Mouse (Mus musculus) B cell, adult 62 days (primary cell): ENCODE results near the gene Smim4. TPM values are rescaled to one million over a fixed set of nuclear protein-coding genes. Genes with fewer than 3 reads are reported as not detected.

ENCODE experiments used
- total RNA-seq: library from RNA; stranded (reverse); gene quantifications from 4 replicates; pipeline ENCODE4 v1.2.4, GENCODE M21; 2023

Smim4 gene
- 15.9 to 25.8 TPM (median 17.4 TPM) in 4 replicates for total RNA-seq

DNA sequence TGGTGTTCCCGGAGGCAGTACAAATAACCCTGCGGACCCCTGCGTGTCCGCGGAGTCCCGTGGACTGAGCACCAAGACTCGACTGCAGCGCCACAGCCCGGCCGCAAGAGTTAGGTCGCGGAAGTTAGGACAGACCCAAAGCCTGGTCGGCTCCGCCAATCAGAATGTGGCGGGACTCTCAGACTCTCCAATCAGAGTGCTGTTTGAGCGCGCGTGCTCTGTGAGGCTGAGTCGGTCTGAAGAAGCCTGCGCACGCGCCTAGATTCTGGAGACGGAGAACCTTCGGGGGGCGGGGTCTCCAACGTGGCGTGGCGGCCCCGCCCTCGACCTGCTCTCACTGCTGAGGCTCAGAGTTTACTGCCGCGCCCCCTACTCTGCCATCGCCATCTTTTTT lies at the start of gene Smim4:
TSS of gene Smim4 (minus strand) at position 131 of the 394 bp plus-strand sequence.

DNA sequence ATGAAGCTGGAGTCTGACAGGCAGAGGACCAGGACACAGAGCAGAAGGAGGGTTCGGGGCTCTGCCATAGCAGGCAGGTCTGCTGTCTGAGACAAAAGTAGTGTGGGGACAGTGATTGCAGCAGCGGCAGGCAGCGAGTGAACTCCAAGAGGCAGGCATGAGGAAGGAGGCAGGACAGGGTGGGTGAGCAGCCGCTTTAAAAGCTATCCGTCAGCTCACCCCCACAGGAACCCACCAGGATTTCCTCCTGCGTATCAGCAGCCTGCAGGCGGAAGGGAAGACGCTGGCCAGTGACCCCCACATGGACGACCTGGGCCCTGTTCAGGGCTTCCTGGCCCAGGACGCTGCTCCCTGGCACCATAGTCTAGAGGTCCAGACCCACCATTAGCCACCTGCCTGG lies 39.7 kb upstream of the Smim4 start, which contains the start of gene Stab1:
TSS of gene Stab1 (minus strand) at position 217 of the 400 bp plus-strand sequence.

DNA sequence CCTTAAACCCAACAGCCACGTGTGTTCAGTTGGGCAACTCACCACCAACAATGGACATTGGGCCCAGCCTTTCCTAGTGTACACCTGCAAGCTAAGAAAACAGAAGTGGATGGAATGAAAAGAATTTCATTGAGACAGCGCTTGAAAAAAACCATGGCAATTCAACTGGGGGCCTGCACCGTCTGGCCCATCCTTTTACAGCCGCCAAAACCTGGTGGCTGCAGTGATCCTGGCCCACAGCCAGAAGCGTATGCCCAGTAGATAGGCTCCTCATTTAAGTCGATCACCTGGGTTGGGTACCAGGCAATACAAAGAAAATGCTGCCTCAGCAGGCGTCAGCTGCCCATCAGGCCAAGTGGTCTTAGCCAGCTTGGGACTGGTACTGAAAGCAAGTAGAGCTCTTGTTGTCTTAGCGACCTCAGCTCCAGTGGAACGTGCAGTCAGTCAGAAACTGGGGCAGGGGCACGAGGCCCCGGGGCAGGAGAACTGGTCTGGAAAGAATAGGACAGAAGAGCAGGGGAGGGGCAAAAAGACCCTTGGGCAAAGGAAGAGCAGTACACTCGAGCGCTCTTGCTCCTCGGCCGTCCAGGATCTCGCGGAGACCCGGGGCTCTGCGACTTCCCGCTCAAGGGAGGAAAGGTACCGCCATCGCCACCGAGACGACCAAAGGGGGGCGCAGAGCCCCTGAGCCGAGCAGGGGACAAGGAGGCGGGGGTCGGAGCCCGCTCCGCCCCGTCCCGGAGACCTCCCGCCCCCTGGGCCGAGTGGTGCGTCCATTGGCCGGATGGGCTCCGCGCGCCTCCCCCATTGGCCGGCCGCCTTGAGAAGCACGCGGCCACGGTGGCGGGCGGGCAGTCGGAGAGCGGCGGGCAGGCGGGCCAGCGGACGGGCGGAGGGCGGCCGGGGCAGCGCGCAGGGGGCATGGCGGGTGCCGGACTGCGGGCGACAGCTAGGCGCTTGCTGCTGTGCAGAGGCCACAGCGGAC lies 1.8 kb upstream of the Smim4 start, which contains the start of gene Nt5dc2:
TSS of gene Nt5dc2 (plus strand) at position 818 of the 985 bp plus-strand sequence.

Other genes starting within 250 kb of the Smim4 start
- 2.1 to 2.7 TPM (median 2.5 TPM) in 4 replicates for gene Mustn1, start 249.8 kb downstream of the Smim4 start, total RNA-seq
- gene Itih4, start 242.5 kb downstream of the Smim4 start, total RNA-seq: 0.26 to 1.0 TPM (median 0.48 TPM) in 4 replicates
- gene Itih3, start 205.2 kb downstream of the Smim4 start, total RNA-seq: not detected in 4 replicates
- not detected in 4 replicates for gene Itih1, start 185.7 kb downstream of the Smim4 start, total RNA-seq
- 5.3 to 9.2 TPM (median 6.0 TPM) in 4 replicates for gene Nek4, start 177.6 kb downstream of the Smim4 start, total RNA-seq
- gene Glt8d1, start 127.6 kb downstream of the Smim4 start, total RNA-seq: 9.7 to 15.3 TPM (median 11.5 TPM) in 4 replicates
- 67.8 to 75.3 TPM (median 71.6 TPM) in 4 replicates for gene Spcs1, start 127.3 kb downstream of the Smim4 start, total RNA-seq
- 76.6 to 84.3 TPM (median 79.4 TPM) in 4 replicates for gene Pbrm1, start 109.8 kb downstream of the Smim4 start, total RNA-seq
- gene Gnl3, start 109.8 kb downstream of the Smim4 start, total RNA-seq: 451 to 493 TPM (median 486 TPM) in 4 replicates
- gene Nt5dc2, start 2.1 kb upstream of the Smim4 start, total RNA-seq: 0.80 to 1.7 TPM (median 1.5 TPM) in 4 replicates
- 0.33 to 2.9 TPM (median 0.94 TPM) in 3 of 4 replicates, not detected in the other for gene Stab1, start 39.7 kb upstream of the Smim4 start, total RNA-seq
- gene Tnnc1, start 79.4 kb upstream of the Smim4 start, total RNA-seq: 2.0 TPM in 1 of 4 replicates, not detected in the others
- 318 to 343 TPM (median 336 TPM) in 4 replicates for gene Nisch, start 88.0 kb upstream of the Smim4 start, total RNA-seq
- not detected in 4 replicates for gene Sema3g, start 88.9 kb upstream of the Smim4 start, total RNA-seq
- gene Phf7, start 122.4 kb upstream of the Smim4 start, total RNA-seq: 12.6 to 18.4 TPM (median 14.7 TPM) in 4 replicates
- gene Bap1, start 122.5 kb upstream of the Smim4 start, total RNA-seq: 117 to 132 TPM (median 124 TPM) in 4 replicates
- 0.15 to 0.53 TPM (median 0.35 TPM) in 4 replicates for gene Dnah1, start 194.9 kb upstream of the Smim4 start, total RNA-seq
- 50.0 to 56.4 TPM (median 54.6 TPM) in 4 replicates for gene Capn7, start 207.7 kb upstream of the Smim4 start, total RNA-seq